Mouse (Mus musculus) testis, adult 2 months (tissue): ENCODE data around the gene Gm49353. TPM values are rescaled to one million over a fixed set of nuclear protein-coding genes. Genes with fewer than 3 reads are reported as not detected.

Source experiments
- H3K27ac ChIP-seq: fragments of 200-500 bp; 2 replicates; pipeline ENCODE4 v1.5.1; 2012; ENCODE audit warnings: low read depth, low read length; ENCODE audit not compliant: control insufficient read depth, insufficient read depth
- H3K27me3 ChIP-seq: fragments of 200-500 bp; 2 replicates; pipeline ENCODE4 v1.6.1; 2012; ENCODE audit warnings: mild to moderate bottlenecking, low read length, moderate library complexity; ENCODE audit not compliant: control insufficient read depth, insufficient read depth
- H3K36me3 ChIP-seq: fragments of 200-500 bp; 2 replicates; pipeline ENCODE4 v1.6.1; 2012; ENCODE audit warnings: mild to moderate bottlenecking, low read length; ENCODE audit not compliant: control insufficient read depth, insufficient read depth
- H3K4me1 ChIP-seq: fragments of 200-500 bp; 2 replicates; pipeline ENCODE4 v1.6.1; 2012; ENCODE audit warnings: low read length; ENCODE audit not compliant: control insufficient read depth, insufficient read depth
- H3K4me3 ChIP-seq: fragments of 200-500 bp; 2 replicates; pipeline ENCODE4 v1.5.1; 2012; ENCODE audit warnings: low read depth, mild to moderate bottlenecking, low read length, moderate library complexity, mixed read lengths; ENCODE audit not compliant: control insufficient read depth
- CTCF ChIP-seq: fragments of 200-500 bp; IDR thresholded peaks from 2 replicates; pipeline ENCODE4 v1.5.1; 2012; ENCODE audit warnings: low read depth, mild to moderate bottlenecking, inconsistent platforms, low read length, moderate library complexity; ENCODE audit not compliant: control insufficient read depth, insufficient read depth, insufficient replicate concordance
- POLR2A ChIP-seq: fragments of 200-500 bp; IDR thresholded peaks from 2 replicates; pipeline ENCODE4 v1.6.1; 2012; ENCODE audit warnings: low read depth, mild to moderate bottlenecking, inconsistent platforms, low read length, moderate library complexity; ENCODE audit not compliant: control insufficient read depth
- polyA plus RNA-seq: library from polyadenylated mRNA; depleted of rRNA; stranded (reverse); fragments of >200 nt; gene quantifications from 2 replicates; pipeline ENCODE4 v1.2.3, GENCODE M21; 2012

Gene Gm49353
- polyA plus RNA-seq, 1 experiment = not detected

GRCm38 (mm10) chr10:29181046-29181445 is 17.7 kb upstream of the Gm49353 start:
- no peak overlapping the region for H3K4me3 ChIP-seq
- H3K27ac ChIP-seq = no peak overlapping the region
- TF ChIP-seq POLR2A = no peak
- TF ChIP-seq CTCF = no peak
- H3K27me3 ChIP-seq = no peaks in the 10 kb centered on the region
- no peaks in the 10 kb centered on the region for H3K36me3 ChIP-seq
- H3K4me1 ChIP-seq = no peaks in the 10 kb centered on the region

- H3K36me3 ChIP-seq = no peaks in the 10 kb centered on the region
- H3K27me3 ChIP-seq = no peaks in the 10 kb centered on the region
- H3K27ac ChIP-seq = no peak overlapping the region
- no peak for TF ChIP-seq CTCF
- no peak for TF ChIP-seq POLR2A
- H3K4me1 ChIP-seq = peaks cover 9% of the 10 kb centered on the region
- H3K4me3 ChIP-seq = no peak overlapping the region
Observed at GRCm38 (mm10) chr10:29193769-29194168, 5.0 kb upstream of the Gm49353 start.

DNA sequence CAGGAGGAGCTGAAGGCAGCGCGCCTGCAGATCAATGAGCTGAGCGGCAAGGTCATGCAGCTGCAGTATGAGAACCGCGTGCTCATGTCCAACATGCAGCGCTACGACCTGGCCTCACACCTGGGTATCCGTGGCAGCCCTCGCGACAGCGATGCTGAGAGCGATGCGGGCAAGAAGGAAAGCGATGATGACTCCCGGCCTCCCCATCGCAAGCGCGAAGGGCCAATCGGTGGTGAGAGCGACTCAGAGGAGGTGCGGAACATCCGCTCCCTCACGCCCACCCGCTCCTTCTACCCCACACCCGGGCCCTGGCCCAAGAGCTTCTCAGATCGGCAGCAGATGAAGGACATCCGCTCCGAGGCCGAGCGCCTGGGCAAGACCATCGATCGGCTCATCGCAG is 1.9 kb upstream of the Gm49353 start:
- peaks cover 9% of the 10 kb centered on the region for H3K4me1 ChIP-seq
- H3K4me3 ChIP-seq = peak overlapping the region; percentile 63
- no peaks in the 10 kb centered on the region for H3K36me3 ChIP-seq
- H3K27ac ChIP-seq = no peak overlapping the region
- TF ChIP-seq POLR2A (no peak), CTCF (no peak)
- no peaks in the 10 kb centered on the region for H3K27me3 ChIP-seq

GRCm38 (mm10) chr10:29199835-29200234 is 1.1 kb downstream of the Gm49353 start:
- H3K4me3 ChIP-seq = no peak overlapping the region
- no peaks in the 10 kb centered on the region for H3K27me3 ChIP-seq
- TF ChIP-seq CTCF = no peak
- no peak for TF ChIP-seq POLR2A
- peaks cover 9% of the 10 kb centered on the region for H3K4me1 ChIP-seq
- no peaks in the 10 kb centered on the region for H3K36me3 ChIP-seq
- no peak overlapping the region for H3K27ac ChIP-seq

- no peak for TF ChIP-seq POLR2A
- TF ChIP-seq CTCF = no peak
- no peak overlapping the region for H3K27ac ChIP-seq
- H3K4me3 ChIP-seq = no peak overlapping the region
- no peaks in the 10 kb centered on the region for H3K27me3 ChIP-seq
- H3K4me1 ChIP-seq = peaks cover 9% of the 10 kb centered on the region
- H3K36me3 ChIP-seq = no peaks in the 10 kb centered on the region
Observed at GRCm38 (mm10) chr10:29200609-29201008, 1.9 kb downstream of the Gm49353 start.

DNA sequence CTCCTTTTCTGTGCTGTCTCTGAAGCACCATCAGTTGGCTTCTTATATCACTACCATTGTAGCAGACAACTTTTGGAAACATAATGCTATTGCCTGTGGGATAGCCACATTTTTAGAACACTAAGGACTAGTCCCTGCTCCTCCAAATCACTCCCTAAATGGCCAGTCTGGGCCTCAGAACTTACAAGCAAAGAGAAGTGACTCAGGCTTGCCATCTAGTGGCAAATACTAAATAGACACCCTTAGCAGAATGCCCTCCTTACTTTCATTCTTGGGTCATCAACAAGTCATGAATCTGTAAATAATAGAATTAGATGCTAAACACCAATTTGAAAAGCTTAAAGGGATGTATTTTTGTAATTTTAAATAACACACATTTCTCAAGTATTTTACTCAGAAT is 8.0 kb downstream of the Gm49353 start:
- Histone ChIP-seq H3K27ac (no peak overlapping the region), H3K27me3 (no peaks in the 10 kb centered on the region), H3K36me3 (no peaks in the 10 kb centered on the region), H3K4me3 (no peak overlapping the region), H3K4me1 (no peaks in the 10 kb centered on the region)
- TF ChIP-seq CTCF (no peak), POLR2A (no peak)

DNA sequence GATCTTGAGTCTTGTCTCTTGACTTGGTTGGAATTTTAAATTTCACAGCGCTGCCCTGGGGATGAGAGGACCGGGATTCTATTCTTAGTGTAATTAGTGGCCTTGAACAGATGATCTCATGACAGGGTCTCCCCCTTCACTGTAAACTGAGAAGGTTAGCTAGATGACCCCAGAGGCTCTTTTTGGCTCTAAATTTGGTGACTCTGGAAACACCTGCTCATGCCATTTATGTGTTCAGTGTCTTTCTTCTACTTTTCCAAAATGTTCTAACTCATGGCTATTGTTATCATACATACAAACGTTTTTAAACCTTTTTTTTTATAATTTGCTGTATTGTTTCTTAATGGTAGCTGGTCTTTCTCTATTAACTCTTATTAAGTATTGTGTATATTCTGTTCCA is 10.0 kb downstream of the Gm49353 start:
- no peak overlapping the region for H3K4me3 ChIP-seq
- H3K27me3 ChIP-seq = no peaks in the 10 kb centered on the region
- TF ChIP-seq CTCF (no peak), POLR2A (no peak)
- no peaks in the 10 kb centered on the region for H3K36me3 ChIP-seq
- no peak overlapping the region for H3K27ac ChIP-seq
- no peaks in the 10 kb centered on the region for H3K4me1 ChIP-seq

DNA sequence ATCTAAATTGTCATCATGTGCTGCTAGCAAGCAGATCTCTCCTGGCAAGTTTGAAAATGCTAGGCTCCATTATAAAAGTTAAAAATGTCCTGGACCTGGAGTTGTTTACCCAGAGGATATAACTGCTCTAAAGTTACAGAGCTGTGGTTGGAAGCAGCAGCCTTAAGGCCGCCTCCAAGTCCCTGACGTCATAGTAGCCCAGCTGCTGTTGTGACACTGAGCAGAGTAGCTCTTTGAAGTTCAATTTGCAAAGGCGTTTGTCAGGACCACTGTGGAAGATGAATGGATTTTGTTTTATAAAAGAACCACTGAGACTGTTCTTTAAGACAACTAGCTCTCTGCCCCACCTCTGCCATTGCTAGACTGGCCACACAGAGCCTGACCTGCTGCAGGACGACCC is 12.7 kb downstream of the Gm49353 start, which contains the start of gene 9330159F19Rik:
TSS of gene 9330159F19Rik (plus strand) at position 154 of the 400 bp plus-strand sequence.
- no peaks in the 10 kb centered on the region for H3K36me3 ChIP-seq
- TF ChIP-seq POLR2A = no peak
- TF ChIP-seq CTCF = no peak
- H3K4me1 ChIP-seq = no peaks in the 10 kb centered on the region
- peak within 1 kb of the TSS; percentile 27; the same call in 1 of the 2 replicates for H3K27ac ChIP-seq
- H3K27me3 ChIP-seq = no peaks in the 10 kb centered on the region
- H3K4me3 ChIP-seq = peak within 1 kb of the TSS; percentile 6; the same call in 1 of the 2 replicates
